Mouse (Mus musculus): Measurements from ENCODE around the gene N4bp2.

N4bp2 gene

GRCm38 (mm10) chr5:65864946-65865345, 101.6 kb downstream of the N4bp2 start:
- DNase-seq, result no peak

- DNase-seq, result no peak
These were observed 103.3 kb downstream of the N4bp2 start for GRCm38 (mm10) chr5:65866591-65866990.

- DNase-seq, result no peak
These were observed 104.2 kb downstream of the N4bp2 start for GRCm38 (mm10) chr5:65867380-65868116.

- DNase-seq, result peak in 1 of 2 experiments; percentile 6
These were observed 105.1 kb downstream of the N4bp2 start for GRCm38 (mm10) chr5:65868419-65868818.

- no peak for DNase-seq
These were observed 106.3 kb downstream of the N4bp2 start for GRCm38 (mm10) chr5:65869660-65870059.

- no peak for DNase-seq
These were observed 108.1 kb downstream of the N4bp2 start for GRCm38 (mm10) chr5:65871276-65871875.

- DNase-seq, result no peak
These were observed 109.9 kb downstream of the N4bp2 start for GRCm38 (mm10) chr5:65873212-65873611.

GRCm38 (mm10) chr5:65875269-65875668, 111.9 kb downstream of the N4bp2 start:
- DNase-seq, result no peak

GRCm38 (mm10) chr5:65878367-65878766, 115.0 kb downstream of the N4bp2 start:
- DNase-seq, result no peak
